Mouse (Mus musculus): Measurements from ENCODE around the gene Epb41l4b.

Epb41l4b gene

DNA sequence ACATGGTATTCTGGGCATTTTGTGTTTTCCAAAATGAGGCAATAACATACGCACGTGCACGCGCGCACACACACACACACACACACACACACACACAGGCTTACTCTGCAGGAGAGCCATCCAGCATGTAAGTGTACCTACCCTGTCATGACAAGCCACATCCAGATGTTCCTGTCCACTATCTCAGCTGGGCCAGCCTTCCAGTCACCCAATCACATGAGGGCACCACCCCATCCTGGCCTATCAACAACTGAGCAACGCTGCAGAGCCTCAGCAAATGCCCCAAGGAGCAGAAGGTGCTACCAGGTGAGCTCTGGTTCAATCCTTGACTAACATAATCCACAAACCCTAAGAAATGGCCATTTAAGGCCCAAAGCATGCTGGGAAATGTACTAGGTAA lies 27.0 kb downstream of the Epb41l4b start:
- in situ Hi-C loops (cut with MboI; ENCODE audit: unreplicated experiment in 2 of 2), result no loop called here

- in situ Hi-C loops (cut with MboI; ENCODE audit: unreplicated experiment in 2 of 2), result loop anchor here (5.0 kb wide), 2 partner anchors 48 to 83 kb away; no protein-coding TSS in a partner anchor
These were observed 28.3 kb downstream of the Epb41l4b start for GRCm38 (mm10) chr4:57114617-57115592.

GRCm38 (mm10) chr4:57113472-57114216 lies 29.6 kb downstream of the Epb41l4b start:
- in situ Hi-C loops (cut with MboI; ENCODE audit: unreplicated experiment in 2 of 2), result loop anchor here (5.0 kb wide), 2 partner anchors 46 to 81 kb away; no protein-coding TSS in a partner anchor

- in situ Hi-C loops (cut with MboI; ENCODE audit: unreplicated experiment in 2 of 2), result loop anchor here (5.0 kb wide), 2 partner anchors 45 to 80 kb away; no protein-coding TSS in a partner anchor
These were observed 31.2 kb downstream of the Epb41l4b start for GRCm38 (mm10) chr4:57111992-57112540.

DNA sequence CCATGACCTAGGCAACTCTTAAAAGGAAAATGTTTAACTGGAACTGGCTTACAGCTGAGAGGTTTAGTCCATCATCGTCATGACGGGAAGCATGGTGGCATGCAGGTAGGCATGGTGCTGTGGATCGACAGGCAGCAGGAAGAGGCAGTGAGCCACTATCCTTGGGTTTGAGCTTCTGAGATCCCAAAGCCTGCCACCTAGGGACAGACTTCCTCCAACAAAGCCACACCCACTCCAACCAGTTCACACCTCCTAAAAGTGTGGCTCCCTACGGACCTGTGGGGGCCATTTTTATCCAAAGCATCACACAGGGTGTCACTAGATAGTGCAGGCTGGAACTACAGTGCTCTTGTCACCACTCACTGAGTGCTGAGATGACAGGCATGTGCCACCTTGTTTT lies 31.8 kb downstream of the Epb41l4b start:
- in situ Hi-C loops (cut with MboI; ENCODE audit: unreplicated experiment in 2 of 2), result loop anchor here (5.0 kb wide), 2 partner anchors 44 to 79 kb away; no protein-coding TSS in a partner anchor

DNA sequence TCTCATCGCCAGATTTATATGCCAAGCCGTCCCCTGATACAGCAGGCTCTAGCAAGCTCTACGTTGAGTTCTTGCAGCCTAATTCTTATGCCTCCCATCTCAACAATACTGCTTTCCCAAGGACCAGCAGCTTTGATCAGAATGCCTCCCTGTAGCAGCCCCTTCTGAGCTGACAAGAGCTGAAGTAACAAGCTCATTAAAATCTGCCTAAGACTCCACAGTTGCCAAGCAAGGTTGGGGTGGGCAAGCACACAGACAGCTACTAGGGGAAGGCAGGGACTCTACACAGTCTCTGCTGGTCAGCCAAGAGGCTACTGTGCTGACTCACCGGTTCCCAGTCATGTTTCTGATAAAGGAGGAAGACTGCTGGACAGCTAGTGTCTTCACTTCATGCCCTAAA lies 33.7 kb downstream of the Epb41l4b start:
- in situ Hi-C loops (cut with MboI; ENCODE audit: unreplicated experiment in 2 of 2), result no loop called here

- in situ Hi-C loops (cut with MboI; ENCODE audit: unreplicated experiment in 2 of 2), result no loop called here
These were observed 37.9 kb downstream of the Epb41l4b start for GRCm38 (mm10) chr4:57105339-57105738.

DNA sequence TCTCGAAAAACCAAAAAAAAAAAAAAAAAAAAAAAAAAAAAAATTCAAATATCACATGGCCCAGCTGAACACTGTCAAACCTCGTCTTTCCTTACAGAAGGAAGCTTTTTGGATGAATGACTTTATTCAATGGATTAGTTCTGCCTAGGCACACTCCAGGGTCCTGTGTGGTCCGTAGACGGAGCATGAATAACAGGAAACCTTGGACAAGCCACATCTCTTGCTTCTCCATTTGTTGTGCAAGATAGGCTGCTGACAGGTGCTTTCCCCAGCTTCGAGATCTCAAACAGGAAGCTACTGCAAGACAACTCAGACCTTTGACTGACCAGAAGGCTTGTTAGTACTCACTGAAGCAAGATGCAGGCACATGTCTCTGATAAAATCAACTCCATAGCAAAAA lies 39.4 kb downstream of the Epb41l4b start:
- in situ Hi-C loops (cut with MboI; ENCODE audit: unreplicated experiment in 2 of 2), result no loop called here

DNA sequence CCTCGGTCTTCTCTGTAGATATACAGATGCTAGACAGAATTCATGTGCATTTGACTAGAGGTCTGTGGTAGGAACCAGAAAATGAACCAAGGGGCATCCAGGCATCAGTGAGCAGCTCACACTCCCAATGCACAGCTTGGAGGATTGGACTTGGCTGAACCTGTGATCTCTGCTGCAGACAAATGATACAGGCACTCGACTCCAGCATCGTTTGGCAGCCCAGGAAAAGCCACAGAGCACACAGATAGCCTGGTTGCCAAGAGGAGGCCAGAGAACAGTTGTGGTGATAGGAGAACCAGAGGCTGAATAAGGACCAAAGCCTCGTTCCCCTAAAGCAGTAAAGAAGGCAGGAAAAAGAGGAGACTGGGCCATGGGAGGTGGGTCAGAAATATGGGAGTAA lies 42.1 kb downstream of the Epb41l4b start:
- in situ Hi-C loops (cut with MboI; ENCODE audit: unreplicated experiment in 2 of 2), result no loop called here

GRCm38 (mm10) chr4:57097411-57097810 lies 45.8 kb downstream of the Epb41l4b start:
- in situ Hi-C loops (cut with MboI; ENCODE audit: unreplicated experiment in 2 of 2), result no loop called here

DNA sequence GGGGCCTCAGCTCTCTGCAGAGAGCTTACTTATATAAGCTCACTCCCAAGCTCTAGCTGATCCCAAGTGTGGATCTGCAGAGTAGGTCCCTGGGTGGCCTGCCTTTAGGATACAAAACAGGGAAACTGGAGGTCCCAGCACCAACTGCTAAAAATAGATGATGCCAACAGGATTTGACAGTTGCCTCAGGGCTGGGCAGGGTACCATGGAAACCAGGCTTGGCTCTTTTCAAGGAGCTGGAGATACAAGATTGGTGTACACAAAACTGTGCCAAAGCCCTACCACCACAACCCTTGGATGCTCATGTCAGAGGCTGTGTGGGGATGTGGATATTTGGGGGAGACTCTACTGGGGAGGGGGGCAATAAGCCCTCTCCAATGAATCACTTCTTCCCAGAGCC lies 47.7 kb downstream of the Epb41l4b start:
- in situ Hi-C loops (cut with MboI; ENCODE audit: unreplicated experiment in 2 of 2), result no loop called here

GRCm38 (mm10) chr4:57091363-57091762 lies 51.9 kb downstream of the Epb41l4b start:
- in situ Hi-C loops (cut with MboI; ENCODE audit: unreplicated experiment in 2 of 2), result no loop called here

GRCm38 (mm10) chr4:57088301-57088700 lies 54.9 kb downstream of the Epb41l4b start:
- in situ Hi-C loops (cut with MboI; ENCODE audit: unreplicated experiment in 2 of 2), result no loop called here

- in situ Hi-C loops (cut with MboI; ENCODE audit: unreplicated experiment in 2 of 2), result no loop called here
These were observed 57.4 kb downstream of the Epb41l4b start for GRCm38 (mm10) chr4:57085750-57086400.

GRCm38 (mm10) chr4:57083653-57084052 lies 59.6 kb downstream of the Epb41l4b start:
- in situ Hi-C loops (cut with MboI; ENCODE audit: unreplicated experiment in 2 of 2), result no loop called here

GRCm38 (mm10) chr4:57082775-57083428 lies 60.3 kb downstream of the Epb41l4b start:
- in situ Hi-C loops (cut with MboI; ENCODE audit: unreplicated experiment in 2 of 2), result no loop called here

DNA sequence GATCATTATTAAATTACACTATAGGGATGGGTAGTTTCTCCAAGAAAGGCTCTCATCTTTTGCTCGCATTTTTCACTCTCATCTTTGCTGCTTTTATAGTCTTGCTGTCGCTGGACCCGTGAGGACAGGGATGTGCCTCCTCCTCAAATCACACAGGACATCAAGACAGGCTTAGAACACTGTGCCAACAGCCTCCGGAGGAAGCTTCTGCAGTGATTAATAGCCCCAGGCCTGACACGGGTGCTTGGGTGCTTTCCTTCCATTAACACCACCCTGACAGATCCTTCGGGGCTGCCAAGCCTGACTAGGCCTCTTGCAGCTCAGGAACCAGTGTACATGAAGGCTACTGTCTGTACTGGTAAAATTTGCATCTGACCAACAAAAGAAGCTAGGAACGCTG lies 61.8 kb downstream of the Epb41l4b start:
- in situ Hi-C loops (cut with MboI; ENCODE audit: unreplicated experiment in 2 of 2), result no loop called here

DNA sequence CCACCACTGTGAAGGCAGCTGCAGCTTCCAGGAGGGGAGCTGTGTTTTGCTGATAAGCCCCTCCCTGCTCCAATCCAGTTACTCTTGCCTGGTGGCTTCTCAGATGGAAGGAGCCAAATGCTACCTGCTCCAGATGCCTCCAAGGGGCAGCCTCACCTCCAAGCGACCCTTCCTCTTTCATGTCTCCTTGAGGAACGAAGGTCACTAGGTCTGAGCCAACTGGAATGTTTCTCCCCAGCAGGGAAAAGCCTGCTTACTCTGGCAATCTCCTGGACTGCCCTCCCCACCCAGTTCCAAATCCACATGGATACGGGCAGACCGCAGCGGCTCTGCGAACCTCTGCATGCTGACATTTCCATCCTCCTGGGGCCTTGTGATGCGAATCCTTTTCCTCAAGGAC lies 69.4 kb downstream of the Epb41l4b start:
- in situ Hi-C loops (cut with MboI; ENCODE audit: unreplicated experiment in 2 of 2), result loop anchor here in 1 of 2 experiments (25.0 kb wide), 1 partner anchor 613 kb away; no protein-coding TSS in a partner anchor

DNA sequence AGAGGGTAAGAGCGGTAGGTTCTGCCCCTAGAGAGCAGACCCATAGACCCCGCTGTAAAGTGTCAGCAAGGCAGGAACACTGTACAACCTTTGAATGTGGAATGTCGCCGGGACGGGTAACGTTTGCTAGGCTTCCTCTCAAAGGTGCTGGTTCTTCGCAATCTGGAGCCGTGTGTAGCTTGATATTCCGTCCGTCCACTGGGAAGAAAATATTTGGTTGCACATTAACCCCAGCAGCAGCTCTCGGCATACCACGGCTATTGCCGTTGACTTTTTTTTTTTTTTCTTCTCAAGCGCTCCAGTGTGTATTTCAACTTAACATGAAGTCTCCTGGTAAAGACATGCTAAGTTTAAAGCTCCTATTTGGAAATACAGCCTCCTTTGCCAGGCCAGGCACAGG lies 70.1 kb downstream of the Epb41l4b start:
- in situ Hi-C loops (cut with MboI; ENCODE audit: unreplicated experiment in 2 of 2), result loop anchor here in 1 of 2 experiments (25.0 kb wide), 1 partner anchor 614 kb away; no protein-coding TSS in a partner anchor

GRCm38 (mm10) chr4:57070640-57071039 lies 72.6 kb downstream of the Epb41l4b start:
- in situ Hi-C loops (cut with MboI; ENCODE audit: unreplicated experiment in 2 of 2), result loop anchor here in 1 of 2 experiments (25.0 kb wide), 1 partner anchor 617 kb away; no protein-coding TSS in a partner anchor
